Mouse (Mus musculus) ES-Bruce4 (cell line): ENCODE measurements at regions not wholly inside any gene's neighbourhood (a gene's known extent, or its start where the extent isn't known, plus 50 kb on each side); places are given as distances from the start of the nearest gene placed in this dataset.

ENCODE experiments used
- CTCF ChIP-seq: IDR thresholded peaks from one replicate; pipeline ENCODE4 v1.8.1; 2011; ENCODE audit warnings: low read depth, low read length
- EP300 ChIP-seq: IDR thresholded peaks from 2 replicates; pipeline ENCODE4 v1.6.1; 2011; ENCODE audit warnings: low read depth, low read length; ENCODE audit not compliant: insufficient read depth
- POLR2A ChIP-seq: IDR thresholded peaks from one replicate; pipeline ENCODE4 v1.8.1; 2011; ENCODE audit warnings: low read length; ENCODE audit not compliant: insufficient read depth

- no peak for TF ChIP-seq CTCF
- TF ChIP-seq POLR2A = no peak
- TF ChIP-seq EP300 = no peak
Observed at GRCm38 (mm10) chr16:74714950-74715349, 303.3 kb upstream of the Robo2 start.
